Mouse (Mus musculus): ENCODE results near the gene Tpm3. TPM values are rescaled to one million over a fixed set of nuclear protein-coding genes. Genes with fewer than 3 reads are reported as not detected.

Gene Tpm3
- polyA plus RNA-seq (2015; fragmentation: Nextera tagmentation; extraction: Ambion mirVana), result 449 and 474 TPM in 2 replicates

GRCm38 (mm10) chr3:90072294-90072693 lies at the start of gene Tpm3:
Gene Tpm3, plus strand, starts transcription at chr3:90072649.
- H3K27ac ChIP-seq, result no peak within 1 kb of the TSS
- no peaks in the 10 kb centered on the region for H3K27me3 ChIP-seq
- H3K9me3 ChIP-seq (replicated peaks), result no peaks in the 10 kb centered on the region
- no peak within 1 kb of the TSS for H3K4me3 ChIP-seq
- WGBS, result 78% methylated on average over 4 of the region's 4 CpGs
- ATAC-seq, result no peak
- peaks cover 6% of the 10 kb centered on the region for H3K4me1 ChIP-seq
- no peak within 1 kb of the TSS for H3K9ac ChIP-seq
- no peak within 1 kb of the TSS for H3K4me2 ChIP-seq
- H3K36me3 ChIP-seq (ENCODE audit: poor library complexity, severe bottlenecking), result no peaks in the 10 kb centered on the region

GRCm38 (mm10) chr3:90034653-90035052 lies 37.8 kb upstream of the Tpm3 start:
- WGBS, result 91% methylated on average over 2 of the region's 2 CpGs
- peaks cover 89% of the 10 kb centered on the region for H3K36me3 ChIP-seq (ENCODE audit: poor library complexity, severe bottlenecking)
- no peaks in the 10 kb centered on the region for H3K4me1 ChIP-seq
- H3K9me3 ChIP-seq (replicated peaks), result no peaks in the 10 kb centered on the region
- no peak overlapping the region for H3K9ac ChIP-seq
- no peak overlapping the region for H3K27ac ChIP-seq
- H3K4me3 ChIP-seq, result no peak overlapping the region
- no peak overlapping the region for H3K4me2 ChIP-seq
- H3K27me3 ChIP-seq, result no peaks in the 10 kb centered on the region
- no peak for ATAC-seq

DNA sequence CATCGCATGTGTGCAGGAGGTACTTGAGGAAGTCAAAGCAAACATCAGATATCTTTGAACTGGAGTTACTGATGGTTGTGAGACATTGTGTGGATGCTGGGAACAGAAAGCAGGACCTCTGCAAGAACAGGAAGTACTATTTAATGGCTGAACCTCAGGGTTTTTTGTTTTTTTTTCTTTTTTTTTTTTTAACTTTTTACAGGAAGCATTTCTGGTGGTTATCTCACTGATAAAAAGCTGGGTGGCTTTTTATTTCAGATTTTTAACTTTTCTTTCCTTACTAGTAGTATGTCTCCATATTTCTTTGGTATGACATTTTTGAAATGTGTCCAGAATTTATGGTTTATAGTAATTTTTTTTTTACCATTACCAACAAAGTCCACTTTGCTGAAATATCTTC lies 36.2 kb upstream of the Tpm3 start:
- no peak for ATAC-seq
- Histone ChIP-seq H3K9ac (no peak overlapping the region), H3K4me3 (no peak overlapping the region), H3K4me1 (no peaks in the 10 kb centered on the region), H3K27ac (no peak overlapping the region), H3K27me3 (no peaks in the 10 kb centered on the region), H3K36me3 (ENCODE audit: poor library complexity, severe bottlenecking) (peaks cover 85% of the 10 kb centered on the region), H3K9me3 (replicated peaks) (no peaks in the 10 kb centered on the region), H3K4me2 (no peak overlapping the region)
- WGBS, result 98% methylated on average over 1 of the region's 1 CpGs

GRCm38 (mm10) chr3:90049691-90050090 lies 22.8 kb upstream of the Tpm3 start:
- no peak for ATAC-seq
- H3K9ac ChIP-seq, result no peak overlapping the region
- peaks cover 37% of the 10 kb centered on the region for H3K4me1 ChIP-seq
- H3K27me3 ChIP-seq, result no peaks in the 10 kb centered on the region
- no peak overlapping the region for H3K27ac ChIP-seq
- no peak overlapping the region for H3K4me3 ChIP-seq
- peaks cover 28% of the 10 kb centered on the region for H3K36me3 ChIP-seq (ENCODE audit: poor library complexity, severe bottlenecking)
- no peak overlapping the region for H3K4me2 ChIP-seq
- 59% methylated on average over 3 of the region's 3 CpGs for WGBS
- H3K9me3 ChIP-seq (replicated peaks), result no peaks in the 10 kb centered on the region

DNA sequence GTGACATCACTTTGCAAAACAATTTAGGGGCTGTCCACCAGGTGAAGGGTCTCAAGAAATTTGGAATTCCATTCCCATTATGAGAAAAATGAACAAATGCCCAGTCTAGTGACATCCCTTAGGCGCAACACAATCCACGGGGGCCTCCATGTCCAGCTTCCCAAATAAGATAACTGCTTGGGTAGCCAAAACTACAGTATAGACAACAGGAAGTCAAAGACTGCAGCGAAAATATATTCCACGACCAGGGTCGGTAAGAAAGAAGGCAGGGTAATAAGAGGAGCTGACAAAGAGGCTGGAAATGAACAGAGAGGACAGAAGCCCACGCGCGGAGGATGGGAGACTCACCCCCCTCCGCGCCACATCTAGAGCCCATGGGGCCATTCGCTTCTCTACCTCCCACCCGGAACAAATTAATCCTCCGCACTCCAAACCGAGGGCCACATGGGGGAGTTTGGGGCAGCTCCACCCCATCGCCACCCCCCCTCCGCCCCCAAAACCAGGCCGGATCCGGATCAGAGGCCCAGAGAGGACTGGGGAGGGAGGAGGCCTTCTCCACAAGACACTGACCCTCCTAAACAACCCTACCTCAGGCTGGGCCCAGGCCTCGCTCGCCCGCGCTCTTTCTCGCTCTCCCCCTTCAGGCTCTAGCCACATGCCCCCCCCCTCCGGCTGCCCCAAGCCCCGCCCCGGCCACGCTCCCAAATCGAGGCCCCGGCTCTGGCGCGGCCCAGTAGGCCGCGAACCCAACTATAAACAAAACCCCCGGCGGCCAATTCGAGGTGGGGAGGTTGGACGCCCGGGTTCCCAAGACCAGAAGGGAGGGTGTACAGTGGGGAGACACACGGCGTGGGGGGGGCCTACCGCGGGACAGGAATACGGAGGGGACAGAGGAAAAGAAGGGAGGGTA lies 20.8 kb upstream of the Tpm3 start, which contains the start of gene 4933434E20Rik:
TSS of gene 4933434E20Rik (plus strand) at position 196 of the 910 bp plus-strand sequence.
- Histone ChIP-seq H3K4me2 (peak within 1 kb of the TSS; percentile 80), H3K36me3 (ENCODE audit: poor library complexity, severe bottlenecking) (peaks cover 30% of the 10 kb centered on the region), H3K27ac (peak within 1 kb of the TSS; percentile 91), H3K4me1 (peaks cover 49% of the 10 kb centered on the region), H3K9me3 (replicated peaks) (no peaks in the 10 kb centered on the region), H3K4me3 (peak within 1 kb of the TSS; percentile 66), H3K27me3 (no peaks in the 10 kb centered on the region), H3K9ac (peak within 1 kb of the TSS; percentile 89)
- under 1% methylated on average over 37 of the region's 43 CpGs for WGBS
- ATAC-seq, result peak; percentile 78

DNA sequence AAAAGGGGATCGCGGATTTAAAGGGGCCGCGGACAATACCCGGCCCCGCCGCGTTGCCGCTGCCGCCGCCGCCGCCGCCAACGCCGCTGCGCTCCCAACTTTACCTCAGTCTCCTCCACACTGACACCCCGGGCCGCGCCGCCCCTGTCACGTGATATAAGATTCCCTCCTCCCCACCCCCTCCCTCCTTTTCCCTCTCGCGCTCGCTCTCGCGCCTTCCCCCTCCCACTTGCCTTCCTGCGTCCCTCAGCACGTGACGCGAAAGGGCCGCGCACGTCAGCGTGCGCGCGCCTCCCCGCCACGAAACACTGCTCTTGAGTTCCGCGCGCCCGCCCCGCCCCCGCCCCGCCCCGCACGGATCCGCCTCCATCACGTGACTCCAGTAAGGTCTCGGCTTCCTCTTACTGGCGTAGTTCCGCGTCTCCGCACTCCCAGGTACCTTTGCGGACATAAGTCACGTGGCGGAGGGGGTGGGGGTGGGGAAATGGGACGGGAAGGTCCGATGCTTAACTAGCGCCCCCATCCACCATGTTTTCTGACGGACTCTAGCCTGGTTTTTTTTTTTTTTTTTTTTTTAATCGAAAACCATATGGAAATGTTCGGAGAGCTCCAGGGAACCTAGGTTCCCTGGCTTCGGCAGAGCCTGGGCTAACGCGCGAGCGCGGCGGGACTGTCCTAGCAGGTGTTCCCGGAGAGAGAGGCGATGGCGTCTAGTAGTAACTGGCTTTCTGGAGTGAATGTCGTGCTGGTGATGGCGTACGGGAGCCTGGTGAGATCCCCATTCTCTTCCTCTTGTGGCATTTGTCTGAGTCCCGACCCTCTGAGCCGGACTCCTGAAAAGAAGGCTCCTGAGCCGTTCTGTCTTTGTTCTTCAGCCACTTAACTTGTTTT lies 19.9 kb upstream of the Tpm3 start, which contains the start of gene Ubap2l:
TSS of gene Ubap2l (minus strand) at position 278 of the 891 bp plus-strand sequence.
- H3K9ac ChIP-seq, result peak within 1 kb of the TSS; percentile 89
- ATAC-seq, result peak; percentile 92
- peaks cover 49% of the 10 kb centered on the region for H3K4me1 ChIP-seq

DNA sequence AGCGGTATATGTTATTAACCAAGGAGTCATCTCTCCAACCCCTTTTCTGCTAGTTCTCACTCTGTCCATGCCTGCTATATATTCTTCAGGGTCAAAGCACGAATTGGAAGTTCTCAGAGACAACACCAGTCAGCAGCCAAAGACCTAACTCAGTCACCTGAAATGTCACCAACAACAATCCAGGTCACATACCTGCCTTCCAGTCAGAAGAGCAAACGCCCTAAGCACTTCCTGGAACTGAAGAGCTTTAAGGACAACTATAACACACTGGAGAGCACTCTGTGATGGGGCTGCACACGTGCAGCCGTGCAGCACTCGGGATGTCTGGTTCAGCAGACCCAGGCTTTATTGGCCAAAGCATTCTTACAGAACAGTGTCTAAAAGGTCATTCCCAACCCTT lies 10.9 kb upstream of the Tpm3 start:
- Histone ChIP-seq H3K9ac (no peak overlapping the region), H3K9me3 (replicated peaks) (no peaks in the 10 kb centered on the region), H3K27me3 (no peaks in the 10 kb centered on the region), H3K4me1 (no peaks in the 10 kb centered on the region), H3K4me3 (no peak overlapping the region), H3K36me3 (ENCODE audit: poor library complexity, severe bottlenecking) (peaks cover 74% of the 10 kb centered on the region), H3K27ac (no peak overlapping the region), H3K4me2 (no peak overlapping the region)
- WGBS, result 93% methylated on average over 6 of the region's 6 CpGs
- no peak for ATAC-seq

More for the DNA sequence above, 19.9 kb upstream of the Tpm3 start, which contains the start of gene Ubap2l:
- peak within 1 kb of the TSS; percentile 80 for H3K4me2 ChIP-seq
- H3K9me3 ChIP-seq (replicated peaks), result no peaks in the 10 kb centered on the region
- H3K27ac ChIP-seq, result peak within 1 kb of the TSS; percentile 96
- no peaks in the 10 kb centered on the region for H3K27me3 ChIP-seq
- under 1% methylated on average over 69 of the region's 81 CpGs for WGBS
- peak within 1 kb of the TSS; percentile 66 for H3K4me3 ChIP-seq
- H3K36me3 ChIP-seq (ENCODE audit: poor library complexity, severe bottlenecking), result peaks cover 31% of the 10 kb centered on the region

- no peaks in the 10 kb centered on the region for H3K27me3 ChIP-seq
- H3K27ac ChIP-seq, result no peak overlapping the region
- no peak overlapping the region for H3K4me2 ChIP-seq
- no peak overlapping the region for H3K9ac ChIP-seq
- peaks cover 68% of the 10 kb centered on the region for H3K36me3 ChIP-seq (ENCODE audit: poor library complexity, severe bottlenecking)
- no peak for ATAC-seq
- 66% methylated on average over 2 of the region's 2 CpGs for whole genome bisulfite sequencing
- no peak overlapping the region for H3K4me3 ChIP-seq
- H3K9me3 ChIP-seq (replicated peaks), result no peaks in the 10 kb centered on the region
- H3K4me1 ChIP-seq, result no peaks in the 10 kb centered on the region
These were observed 9.9 kb upstream of the Tpm3 start for GRCm38 (mm10) chr3:90062539-90062938.

DNA sequence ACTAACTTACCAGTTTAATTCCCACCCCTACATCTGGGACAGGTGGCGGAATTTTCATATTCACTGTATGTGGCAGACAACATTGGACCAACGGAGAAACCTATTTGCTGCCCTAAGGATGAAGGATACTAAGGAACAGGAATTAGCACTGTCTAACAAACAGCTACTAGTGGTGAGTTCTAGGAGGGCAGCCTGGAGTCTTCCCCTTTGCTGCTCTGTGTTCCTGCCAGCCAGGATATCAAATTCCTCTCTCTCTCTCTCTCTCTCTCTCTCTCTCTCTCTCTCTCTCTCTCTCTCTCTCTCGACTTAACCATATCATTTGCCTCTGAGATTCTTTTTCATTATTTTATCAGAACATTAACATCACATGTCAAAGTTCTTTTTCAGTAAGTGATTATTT lies 8.1 kb upstream of the Tpm3 start:
- H3K27me3 ChIP-seq, result no peaks in the 10 kb centered on the region
- H3K4me2 ChIP-seq, result no peak overlapping the region
- no peak for ATAC-seq
- 86% methylated on average over 3 of the region's 3 CpGs for WGBS
- H3K27ac ChIP-seq, result no peak overlapping the region
- no peaks in the 10 kb centered on the region for H3K4me1 ChIP-seq
- H3K4me3 ChIP-seq, result no peak overlapping the region
- no peaks in the 10 kb centered on the region for H3K9me3 ChIP-seq (replicated peaks)
- no peak overlapping the region for H3K9ac ChIP-seq
- peaks cover 56% of the 10 kb centered on the region for H3K36me3 ChIP-seq (ENCODE audit: poor library complexity, severe bottlenecking)

GRCm38 (mm10) chr3:90065553-90065952 lies 6.9 kb upstream of the Tpm3 start:
- WGBS, result 57% methylated on average over 3 of the region's 3 CpGs
- Histone ChIP-seq H3K9me3 (replicated peaks) (no peaks in the 10 kb centered on the region), H3K4me3 (no peak overlapping the region), H3K9ac (no peak overlapping the region), H3K36me3 (ENCODE audit: poor library complexity, severe bottlenecking) (peaks cover 46% of the 10 kb centered on the region), H3K4me1 (no peaks in the 10 kb centered on the region), H3K4me2 (no peak overlapping the region), H3K27ac (no peak overlapping the region), H3K27me3 (no peaks in the 10 kb centered on the region)
- no peak for ATAC-seq

DNA sequence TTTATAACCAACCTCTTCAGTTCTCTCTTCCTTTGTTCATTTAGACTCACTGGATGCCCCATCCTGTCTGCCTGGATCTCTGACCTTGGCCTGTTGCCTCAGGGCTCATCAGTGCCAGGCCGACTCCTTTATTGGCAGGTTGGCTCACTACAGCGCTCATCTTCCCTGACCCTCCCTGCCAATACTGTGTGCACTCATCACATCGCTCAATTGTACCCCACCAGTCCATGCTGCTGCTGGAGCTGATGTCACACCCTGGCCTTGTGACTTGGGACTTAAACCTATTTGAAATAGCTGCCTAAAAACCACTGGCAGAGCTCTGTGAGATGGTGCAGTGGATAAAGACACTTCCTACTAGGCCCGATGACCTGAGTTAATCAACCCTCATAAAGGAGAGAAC lies 4.6 kb upstream of the Tpm3 start:
- Histone ChIP-seq H3K4me1 (no peaks in the 10 kb centered on the region), H3K27ac (no peak overlapping the region), H3K4me3 (no peak overlapping the region), H3K9ac (no peak overlapping the region), H3K36me3 (ENCODE audit: poor library complexity, severe bottlenecking) (peaks cover 23% of the 10 kb centered on the region), H3K9me3 (replicated peaks) (no peaks in the 10 kb centered on the region), H3K4me2 (no peak overlapping the region), H3K27me3 (no peaks in the 10 kb centered on the region)
- 86% methylated on average over 4 of the region's 4 CpGs for WGBS
- ATAC-seq, result no peak

GRCm38 (mm10) chr3:90069688-90070087 lies 2.8 kb upstream of the Tpm3 start:
- H3K4me3 ChIP-seq, result no peak overlapping the region
- 80% methylated on average over 7 of the region's 7 CpGs for WGBS

More at GRCm38 (mm10) chr3:90069688-90070087, 2.8 kb upstream of the Tpm3 start:
- Histone ChIP-seq H3K4me2 (no peak overlapping the region), H3K9ac (no peak overlapping the region), H3K27ac (no peak overlapping the region), H3K27me3 (no peaks in the 10 kb centered on the region), H3K4me1 (no peaks in the 10 kb centered on the region), H3K9me3 (replicated peaks) (no peaks in the 10 kb centered on the region), H3K36me3 (ENCODE audit: poor library complexity, severe bottlenecking) (0 out of 2 replicates have a peak, but pooled peaks cover 7% of the 10 kb centered on the region)
- no peak for ATAC-seq

Measured in forebrain, embryonic 13.5 days (tissue).